Mouse (Mus musculus) spleen, postnatal 0 days (tissue): ENCODE data around the gene Nt5c1b. TPM values are rescaled to one million over a fixed set of nuclear protein-coding genes. Genes with fewer than 3 reads are reported as not detected.

Experiments used
- polyA plus RNA-seq: library from polyadenylated mRNA; unstranded; fragments of >200 nt; fragmentation: Nextera tagmentation; extraction: Ambion mirVana; gene quantifications from 2 replicates; pipeline ENCODE4 v1.2.1, GENCODE M21; 2015

Gene Nt5c1b
- not detected in 2 replicates for polyA plus RNA-seq

DNA sequence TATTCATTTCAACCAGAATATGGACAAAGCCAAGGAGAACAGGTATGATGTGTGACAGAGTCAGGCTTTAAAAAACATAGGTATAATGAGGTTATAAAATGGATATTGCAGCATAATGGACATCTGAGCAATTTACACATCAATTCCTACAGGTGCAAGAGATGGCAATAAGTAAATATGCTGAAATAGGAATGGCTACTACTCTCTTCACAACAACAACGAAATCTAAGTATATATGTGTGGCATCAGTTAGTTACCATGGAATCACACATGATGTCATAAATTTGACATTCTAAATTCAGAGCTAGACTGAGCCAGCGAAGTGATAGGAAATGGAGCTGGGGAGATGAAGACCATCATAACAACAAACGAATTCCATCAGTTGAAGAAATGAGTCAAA is at the start of gene Nt5c1b:
Gene Nt5c1b, plus strand, starts transcription at position 301 of the 400 bp plus-strand sequence.

DNA sequence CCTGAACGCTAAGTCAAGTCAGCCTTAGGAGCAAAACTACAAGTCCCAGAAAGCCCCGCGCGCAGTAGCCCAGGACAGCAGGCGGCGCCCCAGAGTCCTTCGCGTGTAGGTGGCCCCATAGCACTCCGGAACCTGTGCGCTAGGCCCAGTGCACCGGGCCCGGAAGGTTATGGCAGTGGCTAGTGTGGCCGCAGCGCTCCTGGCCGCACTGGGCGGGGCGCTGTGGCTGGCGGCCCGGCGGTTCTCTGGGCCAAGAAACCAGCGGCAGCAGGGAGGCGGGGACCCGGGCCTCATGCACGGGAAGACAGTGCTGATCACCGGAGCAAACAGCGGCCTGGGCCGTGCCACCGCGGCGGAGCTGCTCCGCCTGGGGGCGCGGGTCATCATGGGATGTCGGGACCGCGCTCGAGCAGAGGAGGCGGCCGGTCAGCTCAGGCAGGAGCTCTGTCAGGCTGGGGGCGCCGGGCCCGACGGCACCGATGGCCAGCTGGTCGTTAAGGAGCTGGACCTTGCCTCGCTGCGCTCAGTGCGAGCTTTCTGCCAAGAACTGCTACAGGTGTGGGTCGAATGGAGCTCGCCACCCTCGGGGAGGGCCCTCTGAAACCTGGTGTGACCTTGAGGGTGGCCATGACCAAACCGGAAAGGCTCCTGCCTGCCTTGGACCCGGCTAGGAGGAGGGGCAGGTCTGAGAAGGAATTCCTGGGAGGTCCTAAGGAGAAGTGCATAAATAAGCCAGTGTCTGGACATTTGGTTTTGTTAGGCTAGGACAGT is 21.1 kb downstream of the Nt5c1b start, which contains the start of gene Rdh14:
Gene Rdh14, plus strand, starts transcription at position 102 of the 771 bp plus-strand sequence.

Other genes starting within 250 kb of the Nt5c1b start
- gene Rdh14, start 20.8 kb downstream of the Nt5c1b start, polyA plus RNA-seq, result 15.8 and 20.3 TPM in 2 replicates